Mouse (Mus musculus) limb, embryonic 14.5 days (tissue): Measurements from ENCODE around the gene Ube2s. TPM values are rescaled to one million over a fixed set of nuclear protein-coding genes. Genes with fewer than 3 reads are reported as not detected.

Experiments
- ATAC-seq: fragments of 200-750 bp; cut with Nextera tagmentation; 2 replicates; pipeline ENCODE4 v1.8.0; 2017; ENCODE audit warnings: low read depth, moderate number of reproducible peaks, moderate TSS enrichment; ENCODE audit not compliant: low FRiP score
- DNase-seq: peaks from one replicate; pipeline ENCODE4 v3.0.0-alpha.2; 2015; ENCODE audit warnings: low spot score
- H3K27ac ChIP-seq: fragments of 300-500 bp; sonication (generic); replicated peaks from 2 replicates; pipeline ENCODE4 v1.5.1; 2014; ENCODE audit warnings: low read depth, mild to moderate bottlenecking, low read length, moderate library complexity, mixed read lengths
- H3K27me3 ChIP-seq: fragments of 300-500 bp; sonication (generic); 2 replicates; pipeline ENCODE4 v1.6.1; 2014; ENCODE audit warnings: low read length, mixed read lengths; ENCODE audit not compliant: control insufficient read depth, insufficient read depth
- H3K36me3 ChIP-seq: fragments of 300-500 bp; sonication (generic); 2 replicates; pipeline ENCODE4 v1.6.1; 2014; ENCODE audit warnings: mild to moderate bottlenecking, low read length, moderate library complexity, mixed read lengths; ENCODE audit not compliant: control insufficient read depth, insufficient read depth
- H3K4me1 ChIP-seq: fragments of 300-500 bp; sonication (generic); 2 replicates; pipeline ENCODE4 v1.6.1; 2014; ENCODE audit warnings: antibody characterized with exemption, low read length, mixed read lengths; ENCODE audit not compliant: control insufficient read depth, insufficient read depth
- H3K4me2 ChIP-seq: fragments of 300-500 bp; sonication (generic); replicated peaks from 2 replicates; pipeline ENCODE4 v1.6.1; 2014; ENCODE audit warnings: low read depth, mild to moderate bottlenecking, low read length, moderate library complexity; ENCODE audit not compliant: severe bottlenecking
- H3K4me3 ChIP-seq: fragments of 300-500 bp; sonication (generic); replicated peaks from 2 replicates; pipeline ENCODE4 v1.5.1; 2014; ENCODE audit warnings: low read length
- H3K9ac ChIP-seq: fragments of 300-500 bp; sonication (generic); 2 replicates; pipeline ENCODE4 v1.6.1; 2014; ENCODE audit warnings: mild to moderate bottlenecking, low read depth, low read length, moderate library complexity; ENCODE audit not compliant: severe bottlenecking
- H3K9me3 ChIP-seq: fragments of 300-500 bp; sonication (generic); 2 replicates; pipeline ENCODE4 v1.6.1; 2016; ENCODE audit warnings: low read length; ENCODE audit not compliant: control insufficient read depth
- POLR2A ChIP-seq: fragments of 200-500 bp; IDR thresholded peaks from 2 replicates; pipeline ENCODE4 v1.8.0; 2012; ENCODE audit warnings: inconsistent platforms, mild to moderate bottlenecking, moderate library complexity, borderline replicate concordance; ENCODE audit not compliant: insufficient read depth, insufficient read length; ENCODE audit errors: extremely low read depth
- WGBS: fragments of 180-500 bp; shearing (Covaris S2); extraction: QIAGEN DNeasy Blood & Tissue Kit; methylation state at CpG from one replicate; pipeline ENCODE4 v1.1.7; 2014; 5-methylcytosine and 5-hydroxymethylcytosine counted together
- polyA plus RNA-seq, 2 experiments: library from polyadenylated mRNA; depleted of rRNA in 1 of 2; stranded (reverse) in 1 of 2; unstranded in 1 of 2; fragments of >200 nt; fragmentation: Nextera tagmentation in 1 of 2; extraction: Ambion mirVana in 1 of 2; gene quantifications; 2 replicates each; pipeline versions ENCODE4 v1.2.1 to v1.2.3; 2012 to 2014

Gene Ube2s
- polyA plus RNA-seq, 2 experiments, result 366 to 515 TPM

DNA sequence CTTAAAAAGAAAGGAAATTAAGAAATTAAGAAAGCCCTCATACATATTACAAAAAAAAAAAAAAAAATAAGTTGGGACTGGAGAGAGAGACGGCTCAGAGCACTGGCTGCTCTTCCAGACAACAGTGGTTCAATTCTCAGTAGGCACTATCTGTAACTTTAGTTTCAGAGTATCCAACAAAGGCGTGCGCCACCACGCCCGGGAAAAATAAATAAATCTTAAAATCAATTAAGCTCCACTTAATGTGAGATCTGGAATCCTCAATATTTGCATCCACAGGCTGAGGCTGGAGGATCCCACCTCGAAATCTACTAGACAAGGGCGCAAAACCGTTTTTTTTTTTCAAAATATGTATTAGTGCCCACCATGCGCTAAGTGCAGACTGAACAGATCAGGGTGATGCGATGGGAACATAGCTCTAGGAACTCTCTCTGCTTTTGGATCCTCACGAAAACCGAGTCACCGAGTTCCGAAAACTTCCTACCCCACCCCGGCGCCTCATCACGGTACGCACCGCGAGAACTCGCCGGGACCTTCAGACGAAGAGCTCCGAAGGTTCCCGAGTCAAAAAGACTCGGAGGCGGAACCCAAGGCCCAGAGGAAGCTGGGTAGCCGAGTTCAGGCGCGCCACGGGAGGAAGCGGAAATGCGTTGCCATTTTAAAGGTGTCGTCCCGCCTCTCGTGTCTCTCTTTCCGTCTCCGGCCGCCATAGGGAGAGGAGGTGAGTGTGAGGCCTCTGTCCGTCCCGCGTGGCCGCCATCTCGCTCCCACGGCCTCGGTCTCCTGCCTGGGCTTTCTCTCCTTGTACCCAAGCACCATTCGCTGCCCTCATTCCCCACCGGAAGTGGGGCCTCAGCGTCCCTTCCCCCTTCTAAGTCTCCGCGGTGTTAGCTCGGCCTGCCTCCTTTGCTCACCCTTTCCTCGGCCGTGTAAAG lies 19.8 kb downstream of the Ube2s start, which contains the start of gene Rpl28:
Gene Rpl28, plus strand, starts transcription at position 597 of the 935 bp plus-strand sequence.
- Histone ChIP-seq H3K4me1 (peaks cover 15% of the 10 kb centered on the region), H3K4me3 (peak within 1 kb of the TSS; percentile 91), H3K27ac (peak within 1 kb of the TSS; percentile 92), H3K36me3 (peaks cover 37% of the 10 kb centered on the region), H3K4me2 (peak within 1 kb of the TSS; percentile 83), H3K9me3 (no peaks in the 10 kb centered on the region), H3K27me3 (no peaks in the 10 kb centered on the region), H3K9ac (peak within 1 kb of the TSS; percentile 97)
- ATAC-seq (peak; percentile 91), DNase-seq (peak; percentile 98)
- TF ChIP-seq POLR2A, result peak; percentile 99
- 2% methylated on average over 54 of the region's 54 CpGs for WGBS

DNA sequence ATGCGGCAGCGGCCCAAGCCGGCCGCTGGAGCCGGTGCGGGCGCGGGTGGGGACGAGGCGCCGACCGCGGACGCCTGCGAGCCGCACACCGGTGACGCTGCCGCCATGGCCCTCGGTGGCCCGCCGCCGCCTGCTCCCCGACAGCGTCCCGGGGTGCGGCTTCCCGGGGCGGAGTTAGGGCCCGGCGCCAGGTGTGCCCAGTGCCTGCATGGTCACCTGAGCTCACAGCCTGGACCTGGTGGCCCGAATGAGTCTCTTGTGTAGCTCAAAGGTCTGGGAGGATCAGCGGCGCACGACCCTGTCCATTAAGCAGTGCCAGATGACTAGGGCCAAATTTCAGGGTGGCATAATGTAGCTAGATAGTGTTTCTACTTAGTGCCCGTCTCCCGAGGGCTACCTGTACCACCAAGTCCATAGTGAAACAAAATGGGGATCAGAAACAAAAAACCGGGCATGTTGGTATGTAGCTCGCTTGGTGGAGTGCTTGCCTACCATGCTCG lies 22.9 kb downstream of the Ube2s start, which contains the start of gene Tmem238:
Gene Tmem238, minus strand, starts transcription at position 221 of the 500 bp plus-strand sequence.
- 10% methylated on average over 32 of the region's 40 CpGs for WGBS
- no peak; the same call in 1 of the 2 replicates for ATAC-seq
- no peak for DNase-seq
- H3K9me3 ChIP-seq, result no peaks in the 10 kb centered on the region
- peaks cover 15% of the 10 kb centered on the region for H3K4me1 ChIP-seq
- peaks cover 9% of the 10 kb centered on the region for H3K36me3 ChIP-seq
- peak within 1 kb of the TSS; percentile 63 for H3K4me3 ChIP-seq
- peak within 1 kb of the TSS; percentile 83 for H3K4me2 ChIP-seq
- peak within 1 kb of the TSS; percentile 78 for H3K9ac ChIP-seq
- H3K27ac ChIP-seq, result peak within 1 kb of the TSS; percentile 65
- no peak for TF ChIP-seq POLR2A
- H3K27me3 ChIP-seq, result no peaks in the 10 kb centered on the region

DNA sequence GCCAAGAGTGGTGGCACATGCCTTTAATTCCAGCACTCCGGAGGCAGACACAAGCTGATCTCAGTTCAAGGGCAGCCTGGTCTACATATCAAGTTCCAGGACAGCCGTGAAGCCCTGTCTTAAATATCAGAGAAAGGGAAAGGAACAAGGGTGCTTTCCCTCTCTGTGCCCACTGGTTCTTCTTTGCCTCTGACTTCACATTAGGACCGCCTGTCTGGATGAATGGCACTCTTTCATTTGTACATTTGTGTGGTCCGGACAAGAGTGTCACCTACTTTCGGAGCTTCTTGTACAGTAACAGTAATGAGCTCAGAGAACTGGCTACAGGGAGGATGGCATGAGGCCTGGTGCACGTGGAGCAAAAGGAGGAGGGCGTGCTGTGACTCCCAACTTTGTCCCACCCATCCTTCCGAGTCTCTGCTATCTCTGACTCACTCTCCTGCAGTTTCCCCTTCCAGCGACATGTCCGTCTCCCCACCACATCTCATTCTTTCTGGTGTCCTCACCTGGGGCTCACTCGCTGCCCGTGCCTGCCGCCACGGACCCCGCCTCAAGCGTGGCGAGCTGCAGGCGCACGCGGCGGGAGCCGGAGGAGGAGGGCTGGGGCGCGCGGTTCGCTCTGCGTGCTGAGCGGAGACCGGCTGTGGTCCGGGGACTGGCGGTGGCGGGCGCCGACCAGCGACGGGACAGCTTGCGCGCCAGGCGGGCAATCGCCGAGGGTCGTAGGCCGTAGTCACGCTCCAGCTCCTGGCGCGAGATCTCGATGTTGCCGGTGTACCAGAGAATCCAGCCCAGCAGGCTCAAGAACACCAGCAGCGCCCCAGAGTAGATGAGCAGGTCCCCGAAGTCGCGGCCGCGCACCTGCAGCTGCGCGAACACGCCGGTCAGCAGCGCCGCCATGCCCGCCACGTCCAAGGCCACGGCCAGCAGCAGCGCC lies 23.6 kb downstream of the Ube2s start:
- no peak for TF ChIP-seq POLR2A
- whole genome bisulfite sequencing, result 2% methylated on average over 58 of the region's 64 CpGs
- Histone ChIP-seq H3K9ac (peak overlapping the region; percentile 78), H3K9me3 (no peaks in the 10 kb centered on the region), H3K36me3 (peaks cover 2% of the 10 kb centered on the region), H3K27me3 (no peaks in the 10 kb centered on the region), H3K4me2 (peak overlapping the region; percentile 83), H3K4me1 (peaks cover 12% of the 10 kb centered on the region), H3K4me3 (peak overlapping the region; percentile 63), H3K27ac (peak overlapping the region; percentile 65)
- ATAC-seq (peak; percentile 30), DNase-seq (peak; percentile 19)

DNA sequence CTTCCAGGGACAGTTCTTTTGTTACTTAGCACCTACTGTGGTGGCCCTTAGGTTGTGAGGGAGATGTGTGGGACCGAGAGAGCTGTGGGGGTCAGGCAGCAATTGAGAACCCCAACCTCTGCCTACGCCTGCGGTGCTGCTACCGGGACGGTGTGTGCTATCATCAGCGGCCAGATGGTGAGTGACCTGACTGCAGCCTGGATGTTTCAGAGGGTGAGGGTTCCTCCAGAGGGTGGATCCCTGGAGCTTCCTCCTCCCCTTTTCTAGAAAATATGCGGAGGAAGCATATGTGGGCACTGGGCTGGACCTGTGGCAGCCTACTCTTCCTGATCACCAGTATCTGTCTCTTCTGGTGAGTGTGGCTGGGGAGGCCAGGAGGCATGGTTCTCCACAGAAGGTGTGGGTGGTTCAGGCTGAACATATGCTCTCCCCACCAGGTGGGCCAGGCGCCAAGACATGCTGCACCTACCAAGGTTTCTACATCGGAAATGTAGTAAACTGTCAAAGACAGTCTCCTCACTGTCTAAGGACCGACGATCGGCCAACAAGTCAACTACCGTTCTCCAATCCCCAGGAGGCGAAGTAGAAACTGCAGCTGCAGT lies 28.6 kb downstream of the Ube2s start:
- H3K4me3 ChIP-seq, result no peak overlapping the region
- H3K27ac ChIP-seq, result no peak overlapping the region
- H3K9me3 ChIP-seq, result no peaks in the 10 kb centered on the region
- H3K36me3 ChIP-seq, result no peaks in the 10 kb centered on the region
- 81% methylated on average over 14 of the region's 14 CpGs for WGBS
- H3K27me3 ChIP-seq, result peaks cover 4% of the 10 kb centered on the region
- no peak for TF ChIP-seq POLR2A
- DNase-seq, result no peak
- no peak for ATAC-seq
- H3K9ac ChIP-seq, result no peak overlapping the region
- peaks cover 6% of the 10 kb centered on the region; the same call in 1 of the 2 replicates for H3K4me1 ChIP-seq
- H3K4me2 ChIP-seq, result no peak overlapping the region
